Mouse (Mus musculus) megakaryocyte-erythroid progenitor cell, adult 5-6 weeks (primary cell): ENCODE data around the gene Nmnat2. TPM values are rescaled to one million over a fixed set of nuclear protein-coding genes. Genes with fewer than 3 reads are reported as not detected.
"Not testable (repeated sequence)": the region's sequence is repeated elsewhere in the genome, so short reads cannot be mapped to it uniquely, and the experiment has no call there.

Experiments
- ATAC-seq: replicated peaks from 2 replicates; pipeline ENCODE4 v1.8.0; 2016; ENCODE audit warnings: mild to moderate bottlenecking, inconsistent platforms; ENCODE audit not compliant: severe bottlenecking, poor library complexity, low FRiP score, low TSS enrichment
- total RNA-seq, 2 experiments: library from RNA; stranded (forward) in 1 of 2; stranded (reverse) in 1 of 2; fragments of 200-1000, 215-1000 nt in 1 of 2; fragments of >200 nt in 1 of 2; fragmentation: Nextera tagmentation in 1 of 2; gene quantifications; 2 replicates each; pipeline ENCODE4 v1.2.3; 2014 to 2017

Gene Nmnat2
- total RNA-seq, 2 experiments from 2014 or later = 0.24 to 1.5 TPM

- 0 out of 2 replicates have a peak, but pooled peaks have one; percentile 46 for ATAC-seq
Measured at GRCm38 (mm10) chr1:153075955-153076354, 121.2 kb downstream of the Nmnat2 start.

GRCm38 (mm10) chr1:153083233-153083632, 128.4 kb downstream of the Nmnat2 start:
- not testable (repeated sequence) for ATAC-seq

GRCm38 (mm10) chr1:153084191-153084590, 129.4 kb downstream of the Nmnat2 start:
- 0 out of 2 replicates have a peak, but pooled peaks have one; percentile 26 for ATAC-seq

GRCm38 (mm10) chr1:153085198-153085597, 130.4 kb downstream of the Nmnat2 start:
- peak; percentile 50 for ATAC-seq

- ATAC-seq = no peak
Measured at GRCm38 (mm10) chr1:153087771-153088170, 133.0 kb downstream of the Nmnat2 start.

- no peak for ATAC-seq
Measured at GRCm38 (mm10) chr1:153090081-153090480, 135.3 kb downstream of the Nmnat2 start.

- no peak for ATAC-seq
Measured at GRCm38 (mm10) chr1:153090807-153091206, 136.0 kb downstream of the Nmnat2 start.

- no peak for ATAC-seq
Measured at GRCm38 (mm10) chr1:153091438-153092236, 136.8 kb downstream of the Nmnat2 start.

GRCm38 (mm10) chr1:153092237-153092975, 137.6 kb downstream of the Nmnat2 start:
- peak; percentile 86 for ATAC-seq

GRCm38 (mm10) chr1:153093172-153093571, 138.4 kb downstream of the Nmnat2 start:
- ATAC-seq = no peak

- no peak for ATAC-seq
Measured at GRCm38 (mm10) chr1:153093581-153093980, 138.8 kb downstream of the Nmnat2 start.

- no peak for ATAC-seq
Measured at GRCm38 (mm10) chr1:153094226-153095076, 139.7 kb downstream of the Nmnat2 start.

GRCm38 (mm10) chr1:153095328-153095727, 140.5 kb downstream of the Nmnat2 start:
- ATAC-seq = no peak

GRCm38 (mm10) chr1:153095826-153096727, 141.3 kb downstream of the Nmnat2 start:
- no peak for ATAC-seq

GRCm38 (mm10) chr1:153097017-153097675, 142.4 kb downstream of the Nmnat2 start:
- ATAC-seq = no peak

- no peak for ATAC-seq
Measured at GRCm38 (mm10) chr1:153098586-153098985, 143.8 kb downstream of the Nmnat2 start.

GRCm38 (mm10) chr1:153100912-153101311, 146.1 kb downstream of the Nmnat2 start:
- ATAC-seq = no peak

GRCm38 (mm10) chr1:153101327-153101880, 146.6 kb downstream of the Nmnat2 start:
- peak; percentile 62 for ATAC-seq
